Mouse (Mus musculus) mesoderm, embryonic 11.5 days (tissue): ENCODE measurements around the gene Ubtf.

Experiments
- DNase-seq: peaks from one replicate; pipeline ENCODE4 v3.0.0-alpha.2; 2012; ENCODE audit warnings: low read depth, low spot score

Gene Ubtf

GRCm38 (mm10) chr11:102347683-102348082 is 28.1 kb upstream of the Ubtf start:
- DNase-seq, result no peak

DNA sequence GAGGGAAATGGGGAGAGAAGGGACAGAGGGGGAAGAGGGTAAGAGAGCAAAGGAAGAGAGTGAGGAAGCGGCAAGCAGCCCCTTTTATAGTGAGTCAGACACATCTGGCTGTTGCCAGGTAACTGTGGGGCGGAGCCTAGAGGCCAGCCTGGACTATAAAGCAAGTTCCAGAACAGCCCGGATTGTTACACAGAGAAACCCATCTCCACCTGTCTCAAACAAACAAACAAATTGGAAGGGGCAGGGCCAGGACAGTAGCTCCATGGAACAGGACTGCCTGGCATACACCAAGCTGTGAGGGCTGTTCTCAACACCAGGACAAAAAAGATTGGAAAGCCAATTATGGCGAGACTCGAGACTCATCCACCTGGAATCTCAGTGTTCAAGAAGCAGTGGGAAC is 27.4 kb upstream of the Ubtf start:
- no peak for DNase-seq

GRCm38 (mm10) chr11:102344458-102344857 is 24.9 kb upstream of the Ubtf start:
- DNase-seq, result no peak

GRCm38 (mm10) chr11:102342742-102343141 is 23.2 kb upstream of the Ubtf start:
- DNase-seq, result no peak

DNA sequence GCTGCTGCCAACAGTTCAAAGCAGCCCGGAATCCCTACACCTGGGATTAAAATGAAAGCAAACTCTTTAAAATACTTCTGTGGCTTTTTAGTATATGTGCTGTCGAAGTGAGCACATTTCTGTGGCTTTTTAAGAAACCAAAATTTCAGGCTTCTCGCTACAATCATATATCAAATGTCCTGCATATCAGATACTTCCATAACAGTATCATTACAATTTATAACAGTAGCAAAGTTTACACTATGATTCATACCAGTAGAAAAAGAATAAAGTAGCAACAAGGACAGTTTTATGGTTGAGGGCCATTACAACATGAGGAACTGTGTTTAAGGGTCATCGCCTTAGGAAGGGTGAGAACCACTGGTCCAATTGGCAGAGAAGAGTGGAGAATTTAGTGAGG is 21.6 kb upstream of the Ubtf start:
- no peak for DNase-seq

- no peak for DNase-seq
Observed at GRCm38 (mm10) chr11:102339624-102340023, 20.1 kb upstream of the Ubtf start.

- no peak for DNase-seq
Observed at GRCm38 (mm10) chr11:102339195-102339594, 19.7 kb upstream of the Ubtf start.

GRCm38 (mm10) chr11:102338561-102338960 is 19.0 kb upstream of the Ubtf start:
- DNase-seq, result no peak

- no peak for DNase-seq
Observed at GRCm38 (mm10) chr11:102337921-102338320, 18.4 kb upstream of the Ubtf start.

- no peak for DNase-seq
Observed at GRCm38 (mm10) chr11:102336191-102336590, 16.6 kb upstream of the Ubtf start.

DNA sequence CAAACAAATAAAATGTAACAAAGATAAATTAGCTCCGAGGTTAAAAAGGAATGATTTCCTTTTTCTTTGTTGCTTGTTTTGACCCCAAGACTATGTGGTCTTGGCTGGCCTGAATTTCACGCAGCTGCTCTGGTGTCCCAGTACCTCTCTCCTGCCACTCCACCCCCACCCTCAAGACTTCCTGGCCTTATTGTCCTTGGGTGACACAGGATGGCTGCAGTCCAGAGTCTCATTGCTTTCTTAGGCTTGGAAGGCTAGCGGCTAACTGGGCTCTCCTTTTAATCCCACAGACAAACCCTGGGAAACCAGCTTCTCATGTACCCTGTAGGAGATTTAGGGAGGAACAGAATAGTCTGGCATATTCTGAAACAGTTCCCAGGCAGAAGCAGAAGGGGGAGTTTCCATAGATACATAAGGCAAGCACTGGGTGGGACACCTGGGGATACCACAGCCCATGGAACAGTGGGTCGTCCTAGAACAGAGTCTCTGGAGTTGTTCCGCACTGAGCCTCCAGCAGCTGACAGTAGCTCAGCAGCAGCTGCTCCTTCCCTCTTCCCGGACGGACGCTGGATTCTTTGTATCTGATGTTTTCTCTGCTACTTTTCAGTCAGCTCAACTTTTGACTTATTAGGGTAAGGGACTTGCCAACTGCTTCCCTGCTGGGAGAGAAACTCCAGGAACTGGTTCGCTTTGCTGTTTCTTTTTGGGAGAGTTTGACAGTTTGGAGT is 15.6 kb upstream of the Ubtf start:
- no peak for DNase-seq

GRCm38 (mm10) chr11:102334010-102334409 is 14.5 kb upstream of the Ubtf start:
- DNase-seq, result no peak

DNA sequence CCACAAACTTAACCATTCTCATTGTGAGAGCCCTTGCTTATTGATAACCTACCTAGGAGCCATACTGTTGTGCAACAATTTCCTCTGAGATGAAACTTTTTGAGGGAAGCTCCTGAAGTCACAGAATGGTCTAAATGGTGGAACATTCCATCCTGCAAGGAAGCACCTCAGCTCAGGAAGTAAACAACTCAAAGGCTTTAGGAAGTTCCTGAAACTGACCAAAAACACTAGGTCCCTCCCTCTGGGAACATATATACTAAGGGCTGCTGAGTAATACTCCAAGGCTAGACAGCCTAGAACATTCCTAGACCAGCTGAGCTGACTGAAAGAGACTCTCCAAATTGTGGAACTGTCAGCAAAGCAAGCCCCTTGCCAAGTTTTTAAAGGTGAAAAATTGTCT is 13.5 kb upstream of the Ubtf start:
- DNase-seq, result no peak

- DNase-seq, result no peak
Observed at GRCm38 (mm10) chr11:102331806-102332205, 12.3 kb upstream of the Ubtf start.

DNA sequence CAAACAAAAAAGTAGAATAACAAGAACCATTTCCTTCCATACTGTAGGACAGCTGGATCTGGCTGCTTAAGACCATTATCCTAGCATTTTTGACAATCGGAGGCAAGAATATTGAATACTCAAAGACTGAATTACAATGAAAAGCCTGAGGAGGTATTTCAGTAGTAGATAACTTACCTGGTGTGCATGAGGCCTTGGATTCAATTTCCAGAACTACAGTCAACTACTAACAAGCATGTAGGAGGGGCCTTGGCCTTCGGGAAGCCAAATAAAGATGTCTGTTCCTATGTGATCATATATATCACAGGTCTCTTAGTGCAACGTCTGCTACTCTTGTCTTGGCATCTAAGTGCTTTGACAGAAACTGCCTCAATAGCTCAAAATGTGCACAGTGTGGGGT is 10.5 kb upstream of the Ubtf start:
- no peak for DNase-seq

DNA sequence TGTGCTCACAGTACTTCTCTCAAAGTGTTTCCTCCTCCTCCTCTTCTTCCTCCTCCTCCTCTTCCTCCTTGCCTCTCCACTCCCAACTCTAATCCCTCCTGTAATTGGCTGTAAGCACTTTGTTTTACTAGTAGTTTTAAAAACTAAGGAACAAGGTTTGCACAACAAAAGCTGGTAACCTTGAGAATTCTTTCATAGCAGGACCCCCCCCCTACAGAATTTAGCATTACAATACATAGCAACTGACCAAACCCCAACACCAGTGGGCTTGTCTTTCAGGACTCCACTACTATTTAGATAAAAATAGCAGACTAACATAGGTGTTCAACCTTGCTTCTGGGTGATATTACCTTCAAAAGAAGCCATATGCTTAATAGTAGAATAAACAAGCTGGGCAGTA is 10.0 kb upstream of the Ubtf start:
- DNase-seq, result no peak

DNA sequence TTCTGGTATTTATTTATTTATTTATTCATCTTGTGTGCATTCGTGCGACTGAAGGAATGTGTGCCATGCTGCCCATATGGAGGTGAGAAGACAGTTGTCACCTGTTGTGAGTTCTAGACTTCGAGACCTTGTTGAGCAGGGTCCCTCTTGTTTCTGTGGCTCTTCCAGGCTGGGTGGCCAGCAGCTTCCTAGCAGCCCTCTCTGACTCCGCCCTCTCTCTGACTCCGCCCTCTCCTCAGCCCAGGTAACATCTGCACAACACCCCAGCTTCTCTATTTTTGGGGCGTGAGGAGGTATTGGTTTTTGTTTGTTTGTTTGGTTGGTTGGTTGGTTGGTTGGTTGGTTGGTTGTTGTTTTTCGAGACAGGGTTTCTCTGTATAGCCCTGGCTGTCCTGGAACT is 8.3 kb upstream of the Ubtf start:
- no peak for DNase-seq

- DNase-seq, result no peak
Observed at GRCm38 (mm10) chr11:102327250-102327649, 7.7 kb upstream of the Ubtf start.

DNA sequence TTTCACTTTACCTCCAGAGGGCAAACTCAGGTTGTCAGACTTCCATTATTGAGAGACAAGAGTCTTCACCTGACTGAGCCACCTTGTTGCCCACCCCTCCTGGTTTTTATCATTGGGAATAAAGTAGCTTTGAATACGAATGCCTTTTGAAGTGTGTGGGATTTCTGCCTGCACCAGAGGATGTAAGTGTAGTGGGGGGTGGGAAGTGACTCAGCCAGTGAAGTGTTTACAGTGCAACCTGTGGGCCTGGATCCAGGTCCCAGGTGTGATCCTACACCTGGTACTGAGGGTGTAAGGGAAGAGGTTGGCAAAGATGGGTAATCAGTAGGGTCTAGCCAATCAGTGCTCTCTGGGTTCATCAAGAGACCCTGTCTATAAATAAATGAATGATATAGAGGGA is 4.0 kb upstream of the Ubtf start:
- no peak for DNase-seq

DNA sequence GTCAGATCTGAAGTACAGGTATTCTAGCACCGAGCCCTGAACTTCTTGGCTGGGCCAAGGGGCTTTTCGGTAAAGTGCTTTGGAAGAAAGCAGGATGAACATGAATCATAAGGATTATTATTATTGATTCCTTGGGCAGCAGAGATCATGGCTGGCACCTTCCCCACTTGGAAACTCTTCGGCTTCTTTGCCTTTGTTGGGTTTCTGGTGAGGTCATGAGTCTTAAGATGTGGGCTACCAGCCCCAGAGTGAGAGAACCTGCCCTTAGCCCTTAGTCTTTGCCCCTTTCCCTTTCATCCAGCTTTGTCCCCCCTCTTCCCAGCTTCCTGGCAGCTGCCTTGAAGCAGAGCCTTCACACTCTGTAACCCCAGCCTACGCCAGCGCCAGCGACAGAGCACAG is 2.4 kb upstream of the Ubtf start:
- no peak for DNase-seq

GRCm38 (mm10) chr11:102320686-102321005 is 1.1 kb upstream of the Ubtf start:
- DNase-seq, result peak; percentile 27

- peak; percentile 79 for DNase-seq
Observed at GRCm38 (mm10) chr11:102319941-102320685, 571 bp upstream of the Ubtf start.

- DNase-seq, result peak; percentile 55
Observed at GRCm38 (mm10) chr11:102318576-102319409, 749 bp downstream of the Ubtf start.
